Mouse (Mus musculus): ENCODE results near the gene Gm20708.

DNA sequence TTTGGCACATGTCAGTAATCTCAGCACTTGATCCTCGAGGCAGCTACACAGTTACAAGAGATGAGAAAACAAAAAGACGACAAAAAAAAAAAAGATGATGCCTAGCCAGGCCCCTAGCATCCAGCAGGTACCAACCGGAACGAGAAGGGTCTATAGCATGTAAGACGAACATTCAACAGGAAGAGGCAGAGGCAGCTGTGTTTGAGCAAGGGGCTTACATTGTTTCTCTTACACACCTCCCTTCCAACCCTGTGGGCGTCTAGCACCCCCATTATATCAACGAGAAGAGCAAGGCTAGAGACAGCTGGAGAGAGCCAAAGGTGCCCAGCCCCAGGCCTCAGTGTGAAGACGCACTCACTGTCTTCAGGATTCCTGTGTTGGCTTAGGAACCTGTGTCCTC, 17.4 kb downstream of the Gm20708 start:
- TF ChIP-seq MYOG (IDR thresholded peaks at IDR 0.05; ENCODE audit: control insufficient read depth in 1 of 3, insufficient read depth in 1 of 3, insufficient read length in 2 of 3, low read depth in 2 of 3) (no peak), MYOD1 (IDR thresholded peaks at IDR 0.05; ENCODE audit: control insufficient read depth in 1 of 3, insufficient read length in 2 of 3, low read depth in 2 of 3) (no peak), MAX (IDR thresholded peaks at IDR 0.05; ENCODE audit: low read depth) (no peak), POLR2A (IDR thresholded peaks at IDR 0.05; ENCODE audit: insufficient read length, low read depth) (no peak), TCF12 (IDR thresholded peaks at IDR 0.05; ENCODE audit: insufficient read depth, poor library complexity, severe bottlenecking) (no peak), USF1 (IDR thresholded peaks at IDR 0.05; ENCODE audit: low read depth) (no peak)
